Comparison of ENCODE assay signal across 8 mouse cellular contexts in genomic region chr13:38658528-38659280, GRCm38 (mm10). TPM values are rescaled to one million over a fixed set of nuclear protein-coding genes. Genes with fewer than 3 reads are reported as not detected.
DNase-seq lines count a peak whose midpoint lies in the region; ATAC-seq and TF ChIP-seq lines count a peak whose summit lies in the region.

TSS of gene Eef1e1 (minus strand) at chr13:38659058.

- H3K36me3 ChIP-seq in ES-E14 (ENCODE audit: control insufficient read depth, insufficient read depth, low read length, poor library complexity, severe bottlenecking) = peaks cover 20% of the 10 kb centered on the region
- peaks cover 21% of the 10 kb centered on the region for H3K36me3 ChIP-seq in forebrain, embryonic 15.5 days
- H3K36me3 ChIP-seq in lung, embryonic 14.5 days (ENCODE audit: insufficient read depth) = peaks cover 32% of the 10 kb centered on the region
- H3K36me3 ChIP-seq in thymus, adult 2 months (ENCODE audit: control insufficient read depth, insufficient read depth, low read length) = peaks cover 12% of the 10 kb centered on the region

- peak within 1 kb of the TSS; percentile 91 for H3K27ac ChIP-seq in ES-E14 (ENCODE audit: insufficient read depth, low read depth, low read length, poor library complexity, severe bottlenecking)
- H3K27ac ChIP-seq in forebrain, embryonic 15.5 days (replicated peaks) = peak within 1 kb of the TSS; percentile 87
- peak within 1 kb of the TSS; percentile 87 for H3K27ac ChIP-seq in layer of hippocampus, adult 2 months
- H3K27ac ChIP-seq in lung, embryonic 14.5 days (ENCODE audit: low read depth) = peak within 1 kb of the TSS; percentile 82
- no peak within 1 kb of the TSS for H3K27ac ChIP-seq in olfactory bulb, adult 2 months (ENCODE audit: insufficient read depth, low read depth, low read length)
- no peak within 1 kb of the TSS for H3K27ac ChIP-seq in thymus, adult 2 months (ENCODE audit: control insufficient read depth, insufficient read depth, low read length)

- H3K4me2 ChIP-seq in forebrain, embryonic 15.5 days (replicated peaks) = peak within 1 kb of the TSS; percentile 69
- H3K4me2 ChIP-seq in lung, embryonic 14.5 days = peak within 1 kb of the TSS; percentile 81

- peak; percentile 95 for DNase-seq in ES-E14 (ENCODE audit: low read depth, low spot score)
- DNase-seq in cerebellum, adult 11-12 months = peak; percentile 96
- DNase-seq in heart, postnatal 36 days = peak; percentile 94
- DNase-seq in layer of hippocampus, adult 2 months (ENCODE audit: low spot score in 2 of 2) = peak; percentile 95 to 97
- peak; percentile 97 for DNase-seq in lung, embryonic 14.5 days
- peak; percentile 97 for DNase-seq in thymus, adult 2 months

- H3K27me3 ChIP-seq in forebrain, embryonic 15.5 days = no peaks in the 10 kb centered on the region
- H3K27me3 ChIP-seq in lung, embryonic 14.5 days (ENCODE audit: insufficient read depth, low read length) = no peaks in the 10 kb centered on the region
- H3K27me3 ChIP-seq in thymus, adult 2 months (ENCODE audit: control insufficient read depth, insufficient read depth, low read length) = no peaks in the 10 kb centered on the region

- ATAC-seq in forebrain, embryonic 15.5 days (replicated peaks) = peak; percentile 99
- ATAC-seq in lung, embryonic 14.5 days (ENCODE audit: insufficient read depth) = peak; percentile 99

- H3K4me1 ChIP-seq in ES-E14 (ENCODE audit: control insufficient read depth in 2 of 2, insufficient read depth in 2 of 2, low read length in 2 of 2, poor library complexity in 1 of 2) = peaks cover 0 to 5% of the 10 kb centered on the region in 2 experiments; a peak in 2 of 4 replicates
- H3K4me1 ChIP-seq in forebrain, embryonic 15.5 days = peaks cover 13% of the 10 kb centered on the region
- H3K4me1 ChIP-seq in lung, embryonic 14.5 days (ENCODE audit: insufficient read depth) = peaks cover 5% of the 10 kb centered on the region; the same call in 1 of the 2 replicates
- H3K4me1 ChIP-seq in olfactory bulb, adult 2 months (ENCODE audit: control insufficient read depth, insufficient read depth, low read length) = peaks cover 2% of the 10 kb centered on the region
- peaks cover 4% of the 10 kb centered on the region for H3K4me1 ChIP-seq in thymus, adult 2 months (replicated peaks; ENCODE audit: control insufficient read depth, insufficient read depth, low read length)

- TF ChIP-seq POLR2A in olfactory bulb, adult 2 months (IDR thresholded peaks at IDR 0.05; ENCODE audit: insufficient read depth, low read depth, low read length) = peak; percentile 80
- TF ChIP-seq POLR2A in thymus, adult 2 months (IDR thresholded peaks at IDR 0.05; ENCODE audit: control insufficient read depth, extremely low read depth, insufficient read depth, low read length, poor library complexity) = peak; percentile 60

- intact Hi-C loops in heart, postnatal 36 days (cut with DNase I) = no loop called here

- in situ Hi-C loops in ES-E14 (cut with MboI; ENCODE audit: low sequenced_read_pairs in 2 of 2, unreplicated experiment in 2 of 2) = no loop called here

- peak; percentile 86 for TF ChIP-seq CTCF in layer of hippocampus, adult 2 months (conservative IDR thresholded peaks at IDR 0.05)
- TF ChIP-seq CTCF in lung, embryonic 14.5 days (IDR thresholded peaks at IDR 0.05; ENCODE audit: low read depth) = peak; percentile 85
- peak; percentile 59 for TF ChIP-seq CTCF in olfactory bulb, adult 2 months (IDR thresholded peaks at IDR 0.05; ENCODE audit: insufficient read depth, low read depth, low read length)
- peak; percentile 77; the same call in 1 of the 2 replicates for TF ChIP-seq CTCF in thymus, adult 2 months (IDR thresholded peaks at IDR 0.05; ENCODE audit: borderline replicate concordance, control insufficient read depth, extremely low read depth, insufficient read depth, low read length, poor library complexity)

- no peaks in the 10 kb centered on the region for H3K9me3 ChIP-seq in ES-E14 (ENCODE audit: control insufficient read depth, insufficient read depth, low read depth, low read length)
- no peaks in the 10 kb centered on the region for H3K9me3 ChIP-seq in forebrain, embryonic 15.5 days
- no peaks in the 10 kb centered on the region for H3K9me3 ChIP-seq in lung, embryonic 14.5 days (ENCODE audit: low read depth, low read length)

- H3K4me3 ChIP-seq in ES-E14 (ENCODE audit: insufficient read depth in 1 of 2, low read depth in 1 of 2, low read length in 2 of 2, poor library complexity in 1 of 2, severe bottlenecking in 1 of 2) = peak within 1 kb of the TSS; percentile 87 to 99
- peak within 1 kb of the TSS; percentile 100 for H3K4me3 ChIP-seq in forebrain, embryonic 15.5 days
- H3K4me3 ChIP-seq in layer of hippocampus, adult 2 months = peak within 1 kb of the TSS; percentile 99
- H3K4me3 ChIP-seq in lung, embryonic 14.5 days (ENCODE audit: low read depth, low read length) = peak within 1 kb of the TSS; percentile 98
- H3K4me3 ChIP-seq in olfactory bulb, adult 2 months (ENCODE audit: insufficient read depth, low read depth, low read length) = peak within 1 kb of the TSS; percentile 87
- H3K4me3 ChIP-seq in thymus, adult 2 months (ENCODE audit: control insufficient read depth, insufficient read depth, low read length) = peak within 1 kb of the TSS; percentile 92

- peak within 1 kb of the TSS; percentile 99 for H3K9ac ChIP-seq in ES-E14 (ENCODE audit: insufficient read depth, low read depth, low read length, poor library complexity, severe bottlenecking)
- H3K9ac ChIP-seq in forebrain, embryonic 15.5 days (replicated peaks) = peak within 1 kb of the TSS; percentile 85
- H3K9ac ChIP-seq in lung, embryonic 14.5 days = peak within 1 kb of the TSS; percentile 91

- WGBS in forebrain, embryonic 15.5 days = under 1% methylated on average over 59 of the region's 59 CpGs
- under 1% methylated on average over 59 of the region's 59 CpGs for WGBS in lung, embryonic 14.5 days
- under 1% methylated on average over 59 of the region's 59 CpGs for WGBS in olfactory bulb, adult 2 months
- under 1% methylated on average over 59 of the region's 59 CpGs for WGBS in thymus, adult 2 months

TF ChIP-seq in ES-E14, 5 proteins besides CTCF, POLR2A, EP300 and RAD21:
- TF ChIP-seq MAFK (IDR thresholded peaks at IDR 0.05; ENCODE audit: insufficient read depth, low read depth, low read length) (no peak), ZC3H11A (IDR thresholded peaks at IDR 0.05; ENCODE audit: borderline replicate concordance, low read depth, low read length) (no peak), HCFC1 (IDR thresholded peaks at IDR 0.05; ENCODE audit: borderline replicate concordance, insufficient read depth, low read length) (peak; percentile 58; the same call in 1 of the 2 replicates)

RNA-seq across cellular contexts. Expression of gene Eef1e1, which starts in this region (rescaled TPM):
- 94.6 and 111 TPM in 2 replicates for total RNA-seq in ES-E14 (2012; rRNA removed)
- 84.8 and 84.9 TPM in 2 replicates for polyA plus RNA-seq in forebrain, embryonic 15.5 days (2015; fragmentation: Nextera tagmentation; extraction: Ambion mirVana)
- 10 to 100 TPM in 1 of 2 experiments, 1 to 10 TPM in 1; 9.3 to 10.5 TPM for total RNA-seq in heart, postnatal 36 days (2021)
- total RNA-seq in layer of hippocampus, adult 2 months (2021) = 10 to 100 TPM; 30.0 to 30.6 TPM
- 46.8 and 53.4 TPM in 2 replicates for polyA plus RNA-seq in lung, embryonic 14.5 days (2014; fragmentation: Nextera tagmentation; extraction: Ambion mirVana)
- polyA plus RNA-seq in olfactory bulb, adult 2 months (2012; ENCODE audit: insufficient read depth, insufficient read length, low replicate concordance, missing spikeins) = not detected in 2 replicates
- polyA plus RNA-seq in thymus, adult 2 months (2012; rRNA removed) = 11.3 and 12.3 TPM in 2 replicates

Comparison
In these comparisons a context has a peak if more than half of its experiments do, and no peak if none do; other contexts are left out.
1. RNA of gene Eef1e1 (polyA plus RNA-seq): 84.8 to 84.9 TPM in forebrain, embryonic 15.5 days, 46.8 to 53.4 TPM in lung, embryonic 14.5 days and 11.3 to 12.3 TPM in thymus, adult 2 months; not detected in olfactory bulb, adult 2 months; every median in the first group is over 10 times any median in the second.
2. H3K27ac ChIP-seq: peak in ES-E14 (single experiment), forebrain, embryonic 15.5 days (single experiment), layer of hippocampus, adult 2 months (single experiment) and lung, embryonic 14.5 days (single experiment); none in olfactory bulb, adult 2 months (single experiment) and thymus, adult 2 months (single experiment).
3. Peak in every context shown above with its lines, with median percentiles within 50 percentile points of each other: DNase-seq, H3K4me3 ChIP-seq, H3K9ac ChIP-seq and CTCF ChIP-seq.